Mouse (Mus musculus): ENCODE measurements around the gene Tor1b. TPM values are rescaled to one million over a fixed set of nuclear protein-coding genes. Genes with fewer than 3 reads are reported as not detected.
"Not testable (repeated sequence)": the region's sequence is repeated elsewhere in the genome, so short reads cannot be mapped to it uniquely, and the experiment has no call there.

Gene Tor1b
- total and polyA plus RNA-seq, 3 experiments = 17.1 to 26.4 (median 23.9) TPM

DNA sequence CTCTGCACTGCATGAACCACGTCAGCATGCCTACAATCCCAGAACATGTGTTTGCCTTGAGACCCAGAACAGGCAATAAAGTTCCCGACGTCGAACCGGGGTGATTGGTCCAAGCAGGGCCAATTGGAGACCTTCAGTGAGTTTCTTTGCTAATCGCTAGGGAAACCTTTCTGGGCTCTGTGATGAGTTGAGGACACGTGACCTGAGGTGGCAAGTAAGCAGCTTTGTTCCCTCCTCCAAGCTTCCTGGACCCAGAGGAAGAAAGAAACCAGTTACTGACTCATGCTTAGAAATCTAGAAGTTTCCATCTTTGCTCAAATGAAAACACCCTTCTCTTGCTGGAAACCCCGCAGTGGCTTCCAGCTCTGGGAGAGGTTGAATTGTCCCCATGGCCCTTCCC lies 39.7 kb upstream of the Tor1b start:
- intact Hi-C loops (cut with DNase I) = no loop called here
- no peak overlapping the region for H3K9ac ChIP-seq (ENCODE audit: low read depth, low read length)
- WGBS = 83% methylated on average over 8 of the region's 8 CpGs
- H3K27me3 ChIP-seq (ENCODE audit: control insufficient read depth, insufficient read depth, low read length) = no peaks in the 10 kb centered on the region
- no peak for DNase-seq
- peak overlapping the region; percentile 23; the same call in 1 of the 2 replicates for H3K27ac ChIP-seq
- H3K79me2 ChIP-seq (replicated peaks; ENCODE audit: control insufficient read depth, insufficient read depth, low read length) = no peaks in the 10 kb centered on the region
- H3K4me3 ChIP-seq = no peak overlapping the region
- H3K4me1 ChIP-seq (ENCODE audit: control insufficient read depth, insufficient read depth, low read length) = peaks cover 9% of the 10 kb centered on the region
- TF ChIP-seq POLR2A (IDR thresholded peaks at IDR 0.05; ENCODE audit: insufficient read depth, low read depth, low read length) (no peak), EP300 (IDR thresholded peaks at IDR 0.05; ENCODE audit: insufficient read depth, low read depth, low read length) (no peak), CTCF (IDR thresholded peaks at IDR 0.05) (no peak)
- no peaks in the 10 kb centered on the region for H3K36me3 ChIP-seq (ENCODE audit: control insufficient read depth, insufficient read depth, low read length)

GRCm38 (mm10) chr2:30914836-30915235 lies 37.9 kb upstream of the Tor1b start:
- no peak overlapping the region for H3K27ac ChIP-seq
- H3K9ac ChIP-seq (ENCODE audit: low read depth, low read length) = no peak overlapping the region
- H3K4me1 ChIP-seq (ENCODE audit: control insufficient read depth, insufficient read depth, low read length) = peaks cover 9% of the 10 kb centered on the region
- H3K36me3 ChIP-seq (ENCODE audit: control insufficient read depth, insufficient read depth, low read length) = no peaks in the 10 kb centered on the region
- H3K79me2 ChIP-seq (replicated peaks; ENCODE audit: control insufficient read depth, insufficient read depth, low read length) = no peaks in the 10 kb centered on the region
- no peak for DNase-seq
- TF ChIP-seq CTCF (IDR thresholded peaks at IDR 0.05) (no peak), EP300 (IDR thresholded peaks at IDR 0.05; ENCODE audit: insufficient read depth, low read depth, low read length) (no peak), POLR2A (IDR thresholded peaks at IDR 0.05; ENCODE audit: insufficient read depth, low read depth, low read length) (no peak)
- intact Hi-C loops (cut with DNase I) = no loop called here
- H3K4me3 ChIP-seq = no peak overlapping the region
- 70% methylated on average over 3 of the region's 3 CpGs for WGBS
- H3K27me3 ChIP-seq (ENCODE audit: control insufficient read depth, insufficient read depth, low read length) = no peaks in the 10 kb centered on the region

- Histone ChIP-seq H3K4me3 (no peak overlapping the region), H3K27ac (no peak overlapping the region), H3K79me2 (replicated peaks; ENCODE audit: control insufficient read depth, insufficient read depth, low read length) (no peaks in the 10 kb centered on the region), H3K27me3 (ENCODE audit: control insufficient read depth, insufficient read depth, low read length) (no peaks in the 10 kb centered on the region), H3K4me1 (ENCODE audit: control insufficient read depth, insufficient read depth, low read length) (peaks cover 9% of the 10 kb centered on the region), H3K9ac (ENCODE audit: low read depth, low read length) (no peak overlapping the region), H3K36me3 (ENCODE audit: control insufficient read depth, insufficient read depth, low read length) (no peaks in the 10 kb centered on the region)
- no peak for TF ChIP-seq POLR2A (IDR thresholded peaks at IDR 0.05; ENCODE audit: insufficient read depth, low read depth, low read length)
- TF ChIP-seq CTCF (IDR thresholded peaks at IDR 0.05) = no peak
- TF ChIP-seq EP300 (IDR thresholded peaks at IDR 0.05; ENCODE audit: insufficient read depth, low read depth, low read length) = no peak
- WGBS = 89% methylated on average over 5 of the region's 5 CpGs
- intact Hi-C loops (cut with DNase I) = no loop called here
- no peak for DNase-seq
Measured at GRCm38 (mm10) chr2:30915376-30915775, 37.4 kb upstream of the Tor1b start.

DNA sequence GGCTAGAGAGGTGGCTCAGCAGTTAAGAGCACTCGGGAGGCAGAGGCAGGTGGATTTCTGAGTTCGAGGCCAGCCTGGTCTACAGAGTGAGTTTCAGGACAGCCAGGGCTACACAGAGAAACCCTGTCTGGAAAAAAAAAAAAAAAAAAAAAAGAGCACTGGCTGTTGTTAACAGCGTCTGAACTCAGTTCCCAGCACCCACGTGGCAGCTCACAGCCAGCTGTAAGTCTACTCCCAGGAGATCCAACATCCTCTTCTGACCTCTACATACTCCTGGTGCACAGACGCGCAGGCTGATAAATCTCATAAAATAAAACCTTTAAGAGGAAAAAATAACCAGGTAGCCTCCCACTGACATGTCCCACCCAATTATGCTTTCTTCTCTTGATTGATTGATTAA lies 36.8 kb upstream of the Tor1b start:
- H3K79me2 ChIP-seq (replicated peaks; ENCODE audit: control insufficient read depth, insufficient read depth, low read length); H3K4me1 ChIP-seq (ENCODE audit: control insufficient read depth, insufficient read depth, low read length); H3K27ac ChIP-seq; intact Hi-C loops (cut with DNase I); H3K27me3 ChIP-seq (ENCODE audit: control insufficient read depth, insufficient read depth, low read length); H3K9ac ChIP-seq (ENCODE audit: low read depth, low read length); H3K36me3 ChIP-seq (ENCODE audit: control insufficient read depth, insufficient read depth, low read length); H3K4me3 ChIP-seq; DNase-seq: not testable (repeated sequence)
- 63% methylated on average over 6 of the region's 6 CpGs for WGBS

- H3K27ac ChIP-seq = no peak overlapping the region
- TF ChIP-seq POLR2A (IDR thresholded peaks at IDR 0.05; ENCODE audit: insufficient read depth, low read depth, low read length) (no peak), CTCF (IDR thresholded peaks at IDR 0.05) (no peak), EP300 (IDR thresholded peaks at IDR 0.05; ENCODE audit: insufficient read depth, low read depth, low read length) (no peak)
- no peak overlapping the region for H3K4me3 ChIP-seq
- intact Hi-C loops (cut with DNase I) = no loop called here
- no peaks in the 10 kb centered on the region for H3K27me3 ChIP-seq (ENCODE audit: control insufficient read depth, insufficient read depth, low read length)
- no peaks in the 10 kb centered on the region for H3K36me3 ChIP-seq (ENCODE audit: control insufficient read depth, insufficient read depth, low read length)
- 81% methylated on average over 7 of the region's 7 CpGs for WGBS
- H3K9ac ChIP-seq (ENCODE audit: low read depth, low read length) = no peak overlapping the region
- no peaks in the 10 kb centered on the region for H3K79me2 ChIP-seq (replicated peaks; ENCODE audit: control insufficient read depth, insufficient read depth, low read length)
- peaks cover 4% of the 10 kb centered on the region for H3K4me1 ChIP-seq (ENCODE audit: control insufficient read depth, insufficient read depth, low read length)
- DNase-seq = no peak
Measured at GRCm38 (mm10) chr2:30917649-30918048, 35.1 kb upstream of the Tor1b start.

GRCm38 (mm10) chr2:30918126-30918525 lies 34.6 kb upstream of the Tor1b start:
- H3K79me2 ChIP-seq (replicated peaks; ENCODE audit: control insufficient read depth, insufficient read depth, low read length) = no peaks in the 10 kb centered on the region
- no peaks in the 10 kb centered on the region for H3K36me3 ChIP-seq (ENCODE audit: control insufficient read depth, insufficient read depth, low read length)
- no peak overlapping the region for H3K9ac ChIP-seq (ENCODE audit: low read depth, low read length)
- no peak for TF ChIP-seq EP300 (IDR thresholded peaks at IDR 0.05; ENCODE audit: insufficient read depth, low read depth, low read length)
- no peak for TF ChIP-seq CTCF (IDR thresholded peaks at IDR 0.05)
- no peak for TF ChIP-seq POLR2A (IDR thresholded peaks at IDR 0.05; ENCODE audit: insufficient read depth, low read depth, low read length)
- intact Hi-C loops (cut with DNase I) = no loop called here
- H3K4me3 ChIP-seq = no peak overlapping the region
- WGBS = 71% methylated on average over 6 of the region's 6 CpGs
- no peak overlapping the region for H3K27ac ChIP-seq
- H3K4me1 ChIP-seq (ENCODE audit: control insufficient read depth, insufficient read depth, low read length) = no peaks in the 10 kb centered on the region
- no peaks in the 10 kb centered on the region for H3K27me3 ChIP-seq (ENCODE audit: control insufficient read depth, insufficient read depth, low read length)
- DNase-seq = no peak

Data from heart, adult 2 months (tissue).